Mouse (Mus musculus): ENCODE data around the gene Bean1. TPM values are rescaled to one million over a fixed set of nuclear protein-coding genes. Genes with fewer than 3 reads are reported as not detected.
"Not testable (repeated sequence)": the region's sequence is repeated elsewhere in the genome, so short reads cannot be mapped to it uniquely, and the experiment has no call there.

The Bean1 gene
- total RNA-seq, 2 experiments from 2014 or later = 9.0 to 10.7 TPM

DNA sequence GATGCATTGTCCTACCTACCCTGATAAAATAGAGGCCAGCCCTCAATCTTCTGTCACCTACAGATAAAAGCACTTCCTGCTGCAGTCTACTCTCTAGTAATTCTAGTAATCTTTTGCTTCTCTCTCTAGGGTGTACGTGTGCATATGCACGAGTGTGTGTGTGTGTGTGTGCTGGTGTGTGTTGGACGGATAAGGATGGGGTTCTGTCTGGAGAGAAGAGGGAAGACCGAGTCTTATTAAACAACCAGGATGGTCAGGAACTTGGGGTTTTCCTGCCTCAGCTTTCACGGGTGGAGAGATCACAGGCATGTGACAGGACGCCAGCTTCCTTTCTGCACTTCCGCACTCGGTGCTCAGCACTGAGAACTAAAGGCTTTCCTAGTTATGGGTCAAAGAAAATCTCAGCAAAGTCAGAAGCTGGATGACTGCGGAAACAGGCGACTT is 69.2 kb downstream of the Bean1 start:
- DNase-seq (ENCODE audit: low spot score in 2 of 2) = no peak

DNA sequence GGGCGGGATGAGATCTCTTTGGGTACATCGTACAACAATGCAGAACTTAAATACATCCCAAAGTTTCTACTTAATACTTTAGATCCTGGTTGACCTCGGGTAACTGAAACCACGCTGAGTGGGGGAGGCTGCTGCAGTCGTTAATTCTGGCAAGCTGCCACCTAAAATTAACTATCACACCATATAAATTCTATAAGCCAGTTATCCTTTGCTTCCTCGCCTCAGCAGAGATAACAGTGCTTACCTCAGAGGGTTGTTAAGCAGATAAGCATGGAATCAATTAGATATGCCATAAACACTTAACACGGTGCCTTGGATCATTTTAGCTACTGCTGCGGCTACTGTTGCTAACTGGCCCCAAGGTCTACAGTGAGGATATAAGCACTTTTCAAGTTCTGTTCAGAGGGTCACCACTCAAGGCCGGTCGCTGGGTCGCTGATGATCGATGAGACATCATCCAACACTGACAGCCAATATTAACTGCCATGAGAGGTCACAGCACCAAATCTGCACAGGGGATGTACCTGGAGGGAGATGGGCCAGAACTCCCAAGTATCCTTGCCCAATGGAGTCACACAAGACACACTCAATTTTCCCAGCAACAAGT is 71.9 kb downstream of the Bean1 start:
- DNase-seq (ENCODE audit: low spot score in 2 of 2) = no peak

DNA sequence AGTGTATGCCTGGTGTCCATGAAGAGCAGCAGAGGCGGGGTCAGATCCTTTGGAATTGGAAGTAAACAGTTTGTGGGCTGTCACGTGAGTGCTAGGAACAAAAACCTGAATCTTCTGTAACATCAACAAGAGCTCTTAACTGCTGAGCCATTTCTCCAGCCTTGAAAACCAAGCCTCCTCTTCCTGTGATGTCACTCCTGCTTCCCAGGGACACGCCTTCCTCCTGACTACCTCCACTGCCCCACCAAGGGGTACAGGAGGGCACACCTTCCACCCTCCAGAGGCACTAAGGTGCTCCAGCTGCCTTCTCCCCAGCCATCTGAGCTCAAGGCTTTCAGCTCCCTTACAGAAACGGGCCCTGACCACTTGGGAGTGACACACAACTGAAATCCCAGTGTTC is 76.4 kb downstream of the Bean1 start:
- DNase-seq (ENCODE audit: low spot score in 2 of 2) = no peak

DNA sequence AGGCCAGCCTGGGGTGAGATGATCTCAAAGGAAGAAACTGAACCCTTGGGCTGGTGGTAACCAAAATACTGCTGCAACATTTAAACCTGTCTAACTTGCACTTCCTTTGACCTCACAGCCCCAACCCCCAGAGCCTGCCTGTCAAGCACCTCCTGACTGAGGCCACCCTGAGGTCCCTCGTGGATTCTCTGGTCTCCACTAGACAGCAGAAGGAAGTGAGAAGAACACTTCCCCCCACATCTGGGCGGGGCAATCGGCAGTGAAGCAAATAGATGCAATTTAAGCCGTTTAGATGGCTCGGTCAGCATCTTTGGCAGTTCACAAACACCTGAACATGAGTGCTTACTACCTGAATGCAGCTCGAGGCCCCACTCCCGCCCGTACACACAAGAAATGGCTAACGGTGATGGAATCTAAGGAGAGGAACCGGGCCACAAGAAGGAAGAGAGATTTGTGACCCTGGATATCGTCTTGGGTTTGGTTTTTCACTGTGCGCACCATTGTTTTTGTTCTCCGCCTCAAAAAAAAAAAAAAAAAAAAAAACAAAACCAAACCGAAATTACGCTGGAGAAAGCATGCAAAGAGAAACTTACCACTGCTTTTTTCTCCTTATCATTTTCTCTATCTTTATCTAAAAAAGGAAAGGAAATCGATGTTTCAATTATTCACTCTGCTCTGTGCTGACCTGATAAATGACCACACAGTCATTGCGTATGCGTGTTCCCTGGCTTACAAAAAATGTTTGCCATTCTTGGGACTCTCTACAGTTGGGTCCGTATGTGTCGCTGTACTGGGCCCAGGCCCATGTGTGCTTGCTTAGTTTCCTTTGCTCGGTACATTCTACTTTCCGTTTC is 77.0 kb downstream of the Bean1 start:
- no peak for DNase-seq (ENCODE audit: low spot score in 2 of 2)

DNA sequence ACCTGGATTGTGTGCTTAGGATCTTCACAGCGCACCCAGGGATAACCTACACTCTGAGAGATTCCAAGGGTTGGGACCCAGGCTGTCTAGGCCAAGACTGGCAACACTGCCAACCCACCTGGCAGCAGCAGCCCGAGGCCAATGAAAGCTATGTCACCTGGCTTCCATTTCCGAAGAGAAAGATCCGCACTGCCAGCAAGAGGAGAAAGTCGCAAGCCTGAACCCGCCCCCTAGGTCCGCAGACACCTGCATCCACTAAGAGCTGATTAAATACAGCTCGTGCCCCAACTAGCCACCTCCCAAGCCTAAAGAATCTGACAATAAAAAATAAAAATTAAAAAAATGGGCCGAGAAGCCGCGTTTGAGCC is 77.7 kb downstream of the Bean1 start:
- DNase-seq (ENCODE audit: low spot score in 2 of 2) = no peak

DNA sequence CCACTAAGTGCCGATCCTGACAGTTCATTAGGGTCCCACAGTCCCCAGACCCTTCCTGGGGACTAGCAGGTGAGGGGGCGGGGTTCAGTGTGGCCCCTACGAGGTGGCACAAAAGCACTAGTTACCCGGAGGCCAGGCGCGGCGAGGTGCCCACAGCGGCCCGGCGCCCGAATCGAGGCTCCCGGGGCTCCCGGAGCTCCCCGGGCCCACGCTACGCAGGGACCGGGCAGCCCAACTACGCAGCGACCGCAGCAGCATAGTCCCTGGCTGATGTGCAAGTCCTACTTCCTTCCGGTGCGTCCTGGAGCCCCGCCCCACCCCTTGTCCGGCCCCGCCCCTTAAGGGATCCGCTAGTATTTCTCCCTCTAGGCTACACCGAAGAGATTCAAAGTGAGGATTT is 78.0 kb downstream of the Bean1 start, which contains the start of gene Tk2:
TSS of gene Tk2 (minus strand) at position 283 of the 400 bp plus-strand sequence.
- peak; percentile 73 to 76 for DNase-seq (ENCODE audit: low spot score in 2 of 2)

DNA sequence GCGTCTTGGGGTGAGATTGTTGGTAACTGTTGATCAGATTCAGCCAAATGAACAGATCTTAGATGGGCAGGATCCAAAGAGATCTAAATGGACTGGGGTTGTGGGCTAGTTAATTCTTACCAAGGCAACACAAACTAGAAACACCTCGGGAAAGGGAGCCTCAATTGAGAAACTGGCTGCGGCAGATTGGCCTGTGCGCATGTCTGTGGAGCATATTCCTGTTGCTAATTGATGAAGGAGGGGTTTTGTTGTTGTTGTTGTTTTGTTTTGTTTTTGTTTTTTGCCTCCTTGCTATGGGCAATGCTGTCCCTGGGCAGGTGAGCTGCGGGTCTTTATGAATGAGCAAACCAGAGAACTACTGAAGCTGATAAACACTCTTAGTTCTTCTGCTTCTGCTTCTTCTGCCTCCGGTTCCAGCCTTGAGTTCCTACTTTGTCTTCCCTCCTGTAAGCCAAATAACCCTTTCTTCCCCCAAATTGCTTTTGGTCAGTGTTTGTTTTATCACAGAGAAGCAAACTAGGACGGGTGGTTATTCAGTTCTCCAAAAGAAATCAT is 79.3 kb downstream of the Bean1 start:
- DNase-seq (ENCODE audit: low spot score in 2 of 2) = no peak

DNA sequence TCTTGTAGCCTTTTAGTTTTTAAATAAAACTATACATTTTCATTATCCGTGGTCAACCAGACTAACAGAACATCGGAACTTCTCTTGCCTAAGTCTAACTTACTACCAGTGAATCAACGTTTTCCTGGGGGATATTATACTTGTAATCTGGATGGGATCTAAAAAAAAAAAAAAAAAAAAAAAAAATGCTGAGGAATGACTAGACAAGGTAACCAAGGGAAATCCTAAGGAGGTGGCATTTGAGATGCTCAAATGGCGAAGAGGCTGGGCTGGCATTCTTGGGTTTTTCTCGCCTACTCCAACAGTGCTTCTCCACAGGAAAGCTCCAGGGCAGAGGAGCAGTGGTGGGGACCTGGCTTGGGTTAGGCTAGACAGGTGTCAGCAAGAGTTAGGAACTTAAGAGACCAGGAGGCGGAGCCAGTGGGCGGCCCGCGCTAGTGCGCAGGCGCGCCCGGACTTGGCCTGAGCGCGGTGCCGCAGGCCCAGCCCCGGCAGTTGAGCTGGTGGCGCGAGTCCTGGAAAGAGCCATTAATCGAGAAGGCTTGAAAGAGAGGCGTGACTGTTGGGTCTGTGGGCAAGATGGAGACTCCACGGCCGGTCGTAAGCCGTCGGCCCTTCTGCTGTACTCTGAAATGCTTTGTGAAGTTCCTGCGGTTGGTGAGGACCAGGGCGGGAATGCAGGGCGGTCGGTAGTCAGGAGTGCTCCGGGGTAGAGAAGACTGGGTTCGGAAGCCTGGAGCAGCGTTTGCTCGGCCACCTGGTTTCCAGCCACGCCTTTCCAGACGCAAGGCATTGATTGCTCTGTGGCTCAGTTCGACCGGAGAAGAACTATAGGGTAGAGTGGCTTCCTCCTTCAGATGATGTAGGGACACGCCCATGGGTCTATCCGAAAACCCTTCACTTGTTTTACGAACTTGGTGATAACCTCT is 80.5 kb downstream of the Bean1 start, which contains the start of gene Cklf:
TSS of gene Cklf (plus strand) at position 423 of the 929 bp plus-strand sequence.
- peak; percentile 66 to 77 for DNase-seq (ENCODE audit: low spot score in 2 of 2)

DNA sequence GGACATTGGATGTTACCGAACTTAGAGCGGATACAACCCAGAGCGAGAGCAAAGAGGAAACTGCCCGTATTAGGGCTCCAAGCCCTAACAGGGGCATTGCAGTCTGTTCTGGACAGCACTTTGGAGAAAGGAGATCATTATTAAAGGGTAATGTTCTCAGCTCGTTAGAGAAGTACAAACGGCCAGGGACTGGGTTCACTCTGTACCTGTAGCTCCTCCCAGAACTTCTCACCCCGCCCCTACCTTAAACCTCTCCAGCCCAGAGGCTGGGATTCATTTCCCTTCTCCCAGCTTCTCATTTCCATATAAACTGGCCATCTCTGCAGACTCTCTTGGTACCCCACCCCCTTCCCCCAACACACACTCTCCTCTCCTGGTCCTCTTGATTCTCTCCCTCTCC is 81.2 kb downstream of the Bean1 start:
- no peak for DNase-seq (ENCODE audit: low spot score in 2 of 2)

DNA sequence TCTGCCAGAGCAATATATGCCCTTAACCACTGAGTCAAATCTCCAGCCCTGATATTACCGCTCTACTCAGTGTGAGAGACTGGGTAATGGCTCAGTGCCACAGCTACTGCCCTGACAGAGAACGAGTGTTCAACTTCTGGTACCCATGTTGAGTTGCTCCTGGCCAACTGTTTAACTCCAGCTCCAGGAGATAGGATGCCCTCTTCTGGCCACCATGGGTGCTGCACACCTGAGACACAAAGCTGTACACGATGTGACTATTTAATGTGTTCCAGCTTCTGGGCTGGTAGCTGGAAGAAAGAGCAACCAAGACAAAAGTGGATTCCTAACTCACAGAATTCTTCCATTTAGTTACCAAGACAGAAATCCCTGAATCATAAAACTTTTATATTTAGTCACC is 82.8 kb downstream of the Bean1 start:
- no peak for DNase-seq (ENCODE audit: low spot score in 2 of 2)

DNA sequence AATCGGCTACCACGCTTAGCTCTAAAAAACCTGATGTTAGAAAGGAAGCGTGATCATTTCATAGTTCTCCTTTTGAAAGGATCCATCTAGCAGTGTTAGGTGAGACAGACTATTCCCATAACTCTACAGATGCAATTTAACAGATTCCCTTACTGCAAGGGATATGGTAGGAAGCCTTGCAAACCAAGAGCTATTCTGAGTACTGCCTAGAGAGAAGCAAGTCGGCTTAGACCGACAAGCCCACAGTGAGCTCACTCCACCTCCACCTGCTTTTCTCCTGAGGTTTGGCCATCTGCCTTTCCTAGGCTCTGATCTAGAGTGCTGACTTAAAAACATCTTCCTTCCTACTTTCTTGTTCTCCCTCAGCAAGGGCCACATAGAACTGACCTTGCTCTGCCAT is 91.6 kb downstream of the Bean1 start:
- not testable (repeated sequence) for DNase-seq (ENCODE audit: low spot score in 2 of 2)

DNA sequence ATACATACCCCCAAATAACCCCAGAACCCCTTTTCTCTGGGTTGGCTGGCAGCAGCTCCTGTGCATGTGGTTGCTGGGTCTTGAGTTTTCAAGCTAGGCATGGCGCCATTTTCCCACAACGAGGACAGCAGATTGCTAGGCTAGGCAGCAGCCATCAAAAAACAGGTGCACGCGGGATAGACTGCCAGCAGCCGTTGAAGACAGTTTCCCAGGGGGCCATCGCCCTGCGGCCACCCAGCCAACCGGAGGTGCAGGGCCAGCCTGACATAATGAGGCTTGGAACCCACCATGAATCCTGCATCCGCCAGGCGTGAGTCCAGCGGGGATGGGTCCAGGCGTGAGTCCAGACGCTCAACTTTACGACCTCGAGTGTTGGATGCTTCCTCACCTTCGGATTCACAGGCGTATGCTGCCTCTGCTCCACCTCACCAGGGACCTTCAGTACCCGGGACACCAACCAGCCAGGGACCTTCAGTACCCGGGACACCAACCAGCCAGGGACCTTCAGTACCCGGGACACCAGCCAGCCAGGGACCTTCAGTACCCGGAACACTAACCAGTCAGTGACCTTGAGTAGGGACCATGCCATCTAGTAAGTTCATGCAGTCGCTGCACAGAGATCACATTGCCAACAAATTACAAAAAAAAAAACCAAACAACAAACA is 94.2 kb downstream of the Bean1 start:
- DNase-seq (ENCODE audit: low spot score in 2 of 2) = not testable (repeated sequence)

DNA sequence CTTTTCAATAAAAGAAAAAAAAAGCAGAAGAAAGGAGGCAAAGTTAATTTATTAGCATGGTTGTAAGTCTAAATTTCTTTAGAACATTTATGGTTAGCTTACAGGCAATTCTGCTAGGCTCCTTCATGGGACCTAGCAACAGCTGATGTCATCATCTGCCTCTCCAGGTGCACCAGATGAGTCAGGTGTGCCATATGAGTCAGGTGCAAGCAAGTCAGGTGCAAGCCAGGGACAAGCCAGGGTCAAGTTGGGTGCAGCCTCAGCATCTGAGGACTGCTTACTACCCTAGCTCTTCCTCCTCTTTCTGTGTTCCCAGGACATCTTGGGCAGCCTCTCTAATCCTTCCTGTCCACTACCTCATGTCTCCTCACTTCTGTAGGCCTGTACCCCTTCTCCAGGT is 98.1 kb downstream of the Bean1 start:
- no peak for DNase-seq (ENCODE audit: low spot score in 2 of 2)

Other genes with a start within 250 kb of the Bean1 start
- gene Cdh5, start 68.8 kb upstream of the Bean1 start, total RNA-seq (2021) = 10 to 100 TPM; 12.4 to 14.9 TPM
- gene Tk2, start 78.1 kb downstream of the Bean1 start, total RNA-seq (2021) = 10 to 100 TPM; 34.6 to 35.1 TPM
- gene Cklf, start 80.4 kb downstream of the Bean1 start, total RNA-seq (2021) = 10 to 100 TPM in 1 of 2 experiments, 1 to 10 TPM in 1; 8.1 to 11.7 TPM
- not detected for gene Cmtm2a, start 122.7 kb downstream of the Bean1 start, total RNA-seq (2021)
- gene Gm45711, start 139.6 kb downstream of the Bean1 start, total RNA-seq (2021) = not detected
- gene Cmtm1, start 139.7 kb downstream of the Bean1 start, total RNA-seq (2021) = not detected
- not detected for gene Gm11020, start 151.1 kb downstream of the Bean1 start, total RNA-seq (2021)
- gene Cmtm2b, start 151.8 kb downstream of the Bean1 start, total RNA-seq (2021) = not detected
- 10 to 100 TPM; 22.2 to 24.5 TPM for gene Cmtm3, start 169.0 kb downstream of the Bean1 start, total RNA-seq (2021)
- 10 to 100 TPM; 49.0 to 53.7 TPM for gene Cmtm4, start 225.4 kb downstream of the Bean1 start, total RNA-seq (2021)